Mouse (Mus musculus) megakaryocyte-erythroid progenitor cell, adult 5-6 weeks (primary cell): ENCODE data around the gene Fam214b. TPM values are rescaled to one million over a fixed set of nuclear protein-coding genes. Genes with fewer than 3 reads are reported as not detected.

ENCODE experiments used
- ATAC-seq: replicated peaks from 2 replicates; pipeline ENCODE4 v1.8.0; 2016; ENCODE audit warnings: mild to moderate bottlenecking, inconsistent platforms; ENCODE audit not compliant: severe bottlenecking, poor library complexity, low FRiP score, low TSS enrichment
- total RNA-seq, 2 experiments: library from RNA; stranded (forward) in 1 of 2; stranded (reverse) in 1 of 2; fragments of 200-1000, 215-1000 nt in 1 of 2; fragments of >200 nt in 1 of 2; fragmentation: Nextera tagmentation in 1 of 2; gene quantifications; 2 replicates each; pipeline ENCODE4 v1.2.3; 2014 to 2017

Gene Fam214b
- total RNA-seq, 2 experiments from 2014 or later = 1.0 to 2.5 TPM

GRCm38 (mm10) chr4:43040114-43040572 is 5.9 kb downstream of the Fam214b start:
- peak; percentile 90 for ATAC-seq

- no peak for ATAC-seq
Measured at GRCm38 (mm10) chr4:43039609-43040008, 6.4 kb downstream of the Fam214b start.

- no peak for ATAC-seq
Measured at GRCm38 (mm10) chr4:43038567-43039495, 7.2 kb downstream of the Fam214b start.

GRCm38 (mm10) chr4:43037860-43038566 is 8.0 kb downstream of the Fam214b start:
- ATAC-seq = peak; percentile 77

GRCm38 (mm10) chr4:43036356-43036755 is 9.7 kb downstream of the Fam214b start:
- ATAC-seq = no peak

GRCm38 (mm10) chr4:43035851-43036250 is 10.2 kb downstream of the Fam214b start:
- ATAC-seq = no peak

- ATAC-seq = no peak
Measured at GRCm38 (mm10) chr4:43033481-43033880, 12.5 kb downstream of the Fam214b start.

GRCm38 (mm10) chr4:43032501-43032900 is 13.5 kb downstream of the Fam214b start:
- no peak for ATAC-seq

GRCm38 (mm10) chr4:43031237-43031995 is 14.6 kb downstream of the Fam214b start, which contains the start of gene Stoml2:
Gene Stoml2 (minus strand): TSS chr4:43031710.
- peak; percentile 95 for ATAC-seq

- peak; percentile 41 for ATAC-seq
Measured at GRCm38 (mm10) chr4:43030780-43031230, 15.2 kb downstream of the Fam214b start.

- no peak for ATAC-seq
Measured at GRCm38 (mm10) chr4:43030352-43030751, 15.7 kb downstream of the Fam214b start.

GRCm38 (mm10) chr4:43029749-43030148 is 16.3 kb downstream of the Fam214b start:
- no peak for ATAC-seq

- no peak for ATAC-seq
Measured at GRCm38 (mm10) chr4:43029121-43029520, 16.9 kb downstream of the Fam214b start.

- ATAC-seq = peak; percentile 90
Measured at GRCm38 (mm10) chr4:43025084-43025960, 20.7 kb downstream of the Fam214b start, which contains the start of gene Pigo. Gene Pigo (minus strand): TSS chr4:43025819.

- ATAC-seq = no peak
Measured at GRCm38 (mm10) chr4:43024673-43025072, 21.3 kb downstream of the Fam214b start.

GRCm38 (mm10) chr4:43021341-43021740 is 24.7 kb downstream of the Fam214b start:
- ATAC-seq = no peak

GRCm38 (mm10) chr4:43020876-43021275 is 25.1 kb downstream of the Fam214b start:
- no peak for ATAC-seq

GRCm38 (mm10) chr4:43019641-43020465 is 26.2 kb downstream of the Fam214b start:
- ATAC-seq = peak; percentile 59
